Mouse (Mus musculus) megakaryocyte-erythroid progenitor cell, adult 5-6 weeks (primary cell): ENCODE results near the gene Spata31d1d. TPM values are rescaled to one million over a fixed set of nuclear protein-coding genes. Genes with fewer than 3 reads are reported as not detected.
"Not testable (repeated sequence)": the region's sequence is repeated elsewhere in the genome, so short reads cannot be mapped to it uniquely, and the experiment has no call there.

Experiments
- ATAC-seq: replicated peaks from 2 replicates; pipeline ENCODE4 v1.8.0; 2016; ENCODE audit warnings: mild to moderate bottlenecking, inconsistent platforms; ENCODE audit not compliant: severe bottlenecking, poor library complexity, low FRiP score, low TSS enrichment
- total RNA-seq, 2 experiments: library from RNA; stranded (forward) in 1 of 2; stranded (reverse) in 1 of 2; fragments of 200-1000, 215-1000 nt in 1 of 2; fragments of >200 nt in 1 of 2; fragmentation: Nextera tagmentation in 1 of 2; gene quantifications; 2 replicates each; pipeline ENCODE4 v1.2.3; 2014 to 2017

Spata31d1d gene
- total RNA-seq (2014; fragmentation: Nextera tagmentation) = not detected in 2 replicates
- total RNA-seq (2017) = 0.42 TPM in 1 of 2 replicates, not detected in the other

GRCm38 (mm10) chr13:59731652-59732051 is at the start of gene Spata31d1d:
Gene Spata31d1d (minus strand): TSS chr13:59731752.
- ATAC-seq = no peak

GRCm38 (mm10) chr13:59779744-59780264 is 48.3 kb upstream of the Spata31d1d start:
- not testable (repeated sequence) for ATAC-seq

DNA sequence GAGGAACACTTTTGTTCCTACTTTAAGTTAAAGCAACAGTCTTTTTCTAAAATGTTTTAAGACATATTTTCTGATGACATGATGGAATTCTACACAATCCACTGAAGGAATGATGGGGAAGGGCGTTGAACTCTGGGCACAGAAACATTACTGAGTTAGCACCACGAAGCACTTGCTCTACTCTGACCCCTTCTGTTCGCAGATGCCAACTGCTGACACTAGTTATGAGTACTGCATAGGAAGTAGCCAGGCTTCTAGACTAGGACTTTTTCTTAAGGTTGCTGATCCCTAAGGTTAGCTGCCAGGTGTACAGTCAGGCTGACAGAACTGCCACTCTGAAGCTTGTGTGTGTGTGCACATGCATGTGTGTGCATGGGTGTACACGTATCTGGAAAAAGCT is 47.7 kb upstream of the Spata31d1d start:
- peak; percentile 60; the same call in 1 of the 2 replicates for ATAC-seq

GRCm38 (mm10) chr13:59775168-59775567 is 43.6 kb upstream of the Spata31d1d start:
- ATAC-seq = no peak

DNA sequence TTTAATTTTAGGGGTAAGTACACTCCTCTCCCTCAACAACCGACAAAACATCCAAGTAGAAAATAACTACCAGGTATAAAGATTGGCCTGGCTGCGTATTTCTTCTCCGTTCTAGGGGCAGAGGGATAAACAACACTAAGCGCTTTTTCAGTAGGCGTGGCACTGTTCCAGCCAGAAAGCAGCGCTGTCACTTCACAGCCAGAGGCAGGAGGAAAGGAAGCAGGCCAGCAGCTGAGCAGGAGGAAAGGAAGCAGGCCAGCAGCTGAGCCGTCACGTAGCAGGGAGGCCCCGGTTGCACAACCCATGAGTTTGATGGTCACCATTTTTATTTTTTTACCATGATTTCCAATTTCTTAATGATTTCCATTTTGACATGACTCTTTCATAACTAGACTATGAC is 39.7 kb upstream of the Spata31d1d start:
- peak; percentile 23; the same call in 1 of the 2 replicates for ATAC-seq

GRCm38 (mm10) chr13:59770847-59771246 is 39.3 kb upstream of the Spata31d1d start:
- no peak for ATAC-seq

- peak; percentile 74 for ATAC-seq
Measured at GRCm38 (mm10) chr13:59770164-59770562, 38.6 kb upstream of the Spata31d1d start.

- ATAC-seq = peak; percentile 86
Measured at GRCm38 (mm10) chr13:59769296-59770163, 38.0 kb upstream of the Spata31d1d start, which contains the start of gene Isca1. Gene Isca1 (minus strand): TSS chr13:59769810.

DNA sequence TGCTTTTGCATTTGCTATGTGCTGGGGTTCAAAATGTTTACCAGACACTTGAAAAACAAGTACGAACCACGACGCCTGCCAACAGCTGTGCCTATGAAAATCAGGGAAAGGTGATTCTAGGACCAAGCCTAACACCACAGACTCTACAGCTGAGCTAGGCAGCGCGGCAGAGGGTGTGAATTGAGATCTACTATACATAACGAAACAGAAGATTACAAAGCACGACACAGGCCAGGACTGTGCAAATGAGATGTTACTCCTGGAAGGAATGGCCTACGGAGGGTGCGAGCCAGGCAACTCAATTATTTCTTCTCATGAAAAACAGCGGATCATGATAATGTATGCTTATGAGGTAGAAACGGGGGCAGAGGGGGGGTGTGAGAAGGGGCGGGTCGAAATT is 37.0 kb upstream of the Spata31d1d start:
- ATAC-seq = no peak

DNA sequence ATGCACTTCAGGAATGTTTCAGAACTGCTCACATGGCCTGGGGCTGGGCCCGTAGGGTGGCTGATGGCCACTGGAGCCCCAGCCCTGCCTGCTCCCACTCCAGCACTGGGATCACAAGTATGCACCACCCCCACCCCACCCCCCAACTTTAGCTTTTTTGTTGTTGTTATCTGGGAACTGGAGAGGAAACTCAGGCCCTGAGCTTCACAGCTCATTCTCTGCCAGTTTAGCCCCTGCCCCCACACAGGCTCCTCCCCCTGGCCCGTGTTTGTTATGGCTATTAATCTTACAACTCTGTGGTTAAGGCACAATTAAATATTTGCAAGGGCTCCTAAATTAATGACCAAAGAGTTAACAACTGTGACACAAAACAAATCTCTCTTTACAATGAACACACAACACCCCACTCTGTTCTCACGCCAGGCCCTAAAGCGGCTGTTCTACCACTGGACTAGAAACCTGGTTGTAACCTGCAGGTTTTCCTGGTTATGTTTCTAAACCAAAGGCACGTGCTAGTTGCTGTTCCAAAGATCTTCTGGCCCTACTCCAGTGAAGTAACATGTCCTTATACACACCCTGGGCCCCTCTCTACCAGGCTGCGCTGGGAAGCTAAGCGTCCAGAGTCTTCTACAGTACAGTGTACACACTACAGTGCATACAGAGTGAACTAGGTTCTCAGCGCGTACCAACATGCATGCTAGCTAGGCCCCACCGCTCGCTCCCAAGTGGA is 35.4 kb upstream of the Spata31d1d start:
- no peak for ATAC-seq

- ATAC-seq = peak; percentile 89
Measured at GRCm38 (mm10) chr13:59762791-59763190, 31.2 kb upstream of the Spata31d1d start.

- ATAC-seq = no peak
Measured at GRCm38 (mm10) chr13:59756906-59757305, 25.4 kb upstream of the Spata31d1d start.

DNA sequence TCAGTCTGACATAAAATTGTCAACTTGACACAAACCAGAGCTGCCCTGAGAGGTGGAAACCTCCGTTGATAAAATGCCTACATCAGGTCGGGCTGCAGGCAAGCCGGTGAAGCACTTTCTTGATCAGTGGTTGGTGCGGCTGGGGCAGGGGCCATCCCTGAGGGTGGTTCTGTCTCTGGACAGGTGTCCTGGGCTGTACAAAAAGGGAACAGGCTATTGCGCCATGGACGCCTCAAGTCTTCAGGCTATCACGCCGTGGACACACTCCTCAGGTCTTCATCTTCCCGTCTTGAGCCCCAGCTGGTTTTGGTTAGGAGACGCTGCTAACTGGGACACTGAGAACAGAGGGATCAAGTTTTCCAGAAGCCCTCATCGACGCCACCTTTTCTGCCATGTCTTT is 18.8 kb upstream of the Spata31d1d start:
- ATAC-seq = no peak

DNA sequence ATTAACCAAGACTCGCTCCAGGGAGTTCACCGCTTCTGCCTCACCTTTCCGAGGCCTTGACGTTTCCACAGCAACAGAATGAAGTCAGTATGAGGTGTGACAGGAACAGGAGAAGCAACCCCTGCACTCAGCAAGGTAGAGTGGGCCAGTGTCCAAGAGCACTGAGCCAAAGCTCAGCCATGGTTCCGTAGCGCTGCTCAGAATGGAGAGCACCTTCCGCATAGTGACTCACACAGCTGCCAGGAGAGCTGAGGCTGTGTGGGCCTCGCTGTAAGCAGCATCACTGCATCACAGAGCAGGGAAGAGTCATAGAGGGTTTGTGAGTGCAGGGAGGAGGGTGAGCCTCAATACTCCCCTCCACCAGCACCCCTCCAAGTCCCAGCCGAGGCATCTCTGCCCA is 15.2 kb upstream of the Spata31d1d start, which contains the start of gene 1700014D04Rik:
Gene 1700014D04Rik (minus strand): TSS at position 42 of the 400 bp plus-strand sequence.
- no peak for ATAC-seq

GRCm38 (mm10) chr13:59746164-59746563 is 14.6 kb upstream of the Spata31d1d start:
- ATAC-seq = no peak

DNA sequence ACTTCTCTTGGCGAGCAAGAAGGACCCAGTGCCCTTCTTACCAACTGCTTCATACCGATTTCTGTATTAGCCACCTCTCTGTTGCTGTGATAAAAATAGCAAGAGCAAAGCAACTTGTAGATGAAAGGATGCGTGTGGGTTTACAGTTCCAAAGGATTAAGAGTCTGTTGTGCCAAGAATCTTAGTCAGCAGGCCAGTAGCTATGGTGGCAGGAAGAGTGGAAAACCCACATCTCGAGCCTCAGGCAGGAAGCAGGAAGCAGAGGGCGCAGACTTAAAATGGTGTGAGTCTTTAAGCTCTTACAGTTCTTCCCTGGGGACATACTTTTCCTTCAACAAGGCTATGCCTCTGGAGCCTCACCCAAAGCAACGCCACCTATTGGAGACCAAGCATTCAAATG is 13.9 kb upstream of the Spata31d1d start:
- ATAC-seq = no peak

- 0 out of 2 replicates have a peak, but pooled peaks have one; percentile 20 for ATAC-seq
Measured at GRCm38 (mm10) chr13:59741697-59742096, 10.1 kb upstream of the Spata31d1d start.

DNA sequence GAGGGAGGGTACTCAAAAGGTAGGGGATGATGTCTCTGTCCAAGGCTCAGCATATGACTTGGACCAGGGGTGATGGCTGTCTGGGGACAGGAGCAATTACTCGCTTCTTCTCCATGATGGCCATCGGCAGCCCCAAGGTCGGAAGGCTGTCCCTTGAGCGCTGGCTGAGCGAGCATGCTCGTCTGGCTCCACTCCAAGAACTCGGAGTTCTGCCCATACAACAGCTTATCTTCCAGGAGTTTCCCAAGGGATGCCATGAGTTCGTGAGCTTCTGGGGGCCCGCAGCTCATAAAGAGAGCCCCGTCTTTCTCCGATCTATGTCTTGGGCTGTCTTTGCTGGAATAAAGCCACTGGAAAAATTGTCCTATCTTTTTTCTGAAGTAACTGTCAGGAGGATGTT is 9.5 kb upstream of the Spata31d1d start:
- no peak for ATAC-seq

DNA sequence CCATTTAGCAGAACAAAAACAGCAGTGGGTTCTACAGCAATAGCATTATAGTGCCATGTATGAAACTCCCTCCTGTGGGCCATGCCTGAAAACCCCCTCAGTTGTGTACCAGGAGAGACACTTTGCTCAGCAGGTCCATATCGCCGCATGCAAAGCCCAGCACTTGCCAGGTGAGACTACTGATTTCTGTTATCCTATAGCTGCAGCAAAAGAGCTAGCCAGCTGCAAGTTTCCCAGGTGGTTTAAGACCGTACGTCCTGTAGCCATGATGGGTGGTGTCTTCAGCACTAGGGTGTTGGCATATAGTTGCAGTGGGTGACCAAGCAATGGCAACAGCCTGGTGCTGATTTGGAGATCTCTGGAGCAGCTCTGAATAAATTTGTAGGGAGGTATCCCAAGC is 7.8 kb upstream of the Spata31d1d start:
- peak; percentile 51 for ATAC-seq

- peak; percentile 75 for ATAC-seq
Measured at GRCm38 (mm10) chr13:59738455-59738854, 6.9 kb upstream of the Spata31d1d start.
